Mouse (Mus musculus) naive thymus-derived CD4-positive, alpha-beta T cell, adult 5 months (primary cell): ENCODE data around the gene Gm14444. TPM values are rescaled to one million over a fixed set of nuclear protein-coding genes. Genes with fewer than 3 reads are reported as not detected.

Experiments
- polyA plus RNA-seq: library from polyadenylated mRNA; unstranded; fragments of 100-300 nt; shearing (Covaris generic); gene quantifications from one replicate; pipeline ENCODE4 v1.2.1, GENCODE M21; 2017

Gene Gm14444
- polyA plus RNA-seq = not detected

GRCm38 (mm10) chr2:175010022-175010421, at the start of gene Gm14444:
Gene Gm14444, plus strand, starts transcription at chr2:175010241.

GRCm38 (mm10) chr2:175067681-175068261, 57.7 kb downstream of the Gm14444 start, which contains the start of gene Gm14393:
Gene Gm14393, minus strand, starts transcription at chr2:175067781.

Other genes starting within 250 kb of the Gm14444 start
- gene Edn3, start 249.6 kb upstream of the Gm14444 start, polyA plus RNA-seq = not detected
- not detected for gene Gm14393, start 57.5 kb downstream of the Gm14444 start, polyA plus RNA-seq
- 5.3 TPM for gene Gm14399, start 131.8 kb downstream of the Gm14444 start, polyA plus RNA-seq
- not detected for gene Gm14443, start 165.6 kb downstream of the Gm14444 start, polyA plus RNA-seq
- 2.5 TPM for gene Gm14391, start 196.7 kb downstream of the Gm14444 start, polyA plus RNA-seq